Mouse (Mus musculus) embryonic stem cell, embryonic (primary cell): ENCODE data around the gene Tlx1.

Experiments used
- CTCF ChIA-PET, 4 experiments: fragments of 300-600 bp in 2 of 4; fragments of 350-600 bp in 2 of 4; sonication (Branson Sonifier 250); formaldehyde crosslinking; loops; one replicate each; lab custom pipeline; 2022; ENCODE audit warnings: inconsistent platforms in 2 of 4; lab: Charles Lee
- POLR2A ChIA-PET, 4 experiments: fragments of 300-600 bp in 2 of 4; fragments of 350-600 bp in 2 of 4; sonication (Branson Sonifier 250); formaldehyde crosslinking; loops; one replicate each; lab custom pipeline; 2022; ENCODE audit warnings: antibody characterized with exemption in 4 of 4, inconsistent platforms in 1 of 4; lab: Charles Lee

Tlx1 gene

DNA sequence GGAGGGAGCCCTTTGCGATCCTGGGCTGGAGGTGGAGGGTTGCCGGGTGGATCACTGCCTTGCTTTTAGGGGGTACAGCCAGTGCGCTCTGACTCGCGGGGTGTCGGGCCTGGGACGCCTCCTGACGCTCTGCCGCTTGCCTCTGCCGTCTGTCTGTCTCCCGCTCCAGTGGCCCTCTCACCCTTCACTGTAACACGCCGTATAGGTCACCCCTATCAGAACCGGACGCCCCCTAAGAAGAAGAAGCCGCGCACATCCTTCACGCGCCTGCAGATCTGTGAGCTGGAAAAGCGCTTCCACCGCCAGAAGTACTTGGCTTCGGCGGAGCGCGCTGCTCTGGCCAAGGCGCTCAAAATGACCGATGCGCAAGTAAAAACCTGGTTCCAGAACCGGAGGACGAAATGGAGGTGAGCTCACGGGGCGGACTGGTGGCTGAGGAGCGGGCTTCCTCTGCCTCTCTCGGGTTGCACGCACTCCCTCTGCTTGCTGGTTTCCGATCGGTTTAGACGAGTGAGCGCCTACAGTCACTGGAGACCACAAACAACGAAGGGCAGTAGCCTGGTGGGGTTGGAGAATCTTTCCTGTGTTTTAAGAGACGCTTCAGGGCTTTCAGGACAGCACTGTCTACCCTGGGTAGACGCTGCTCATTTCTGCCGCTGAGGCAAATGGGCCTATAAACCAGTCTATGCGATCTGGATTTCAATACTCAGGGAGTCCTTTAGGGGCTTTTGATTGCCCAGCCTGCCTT lies 3.0 kb downstream of the Tlx1 start:
- CTCF ChIA-PET, result interaction anchor here in 3 of 4 experiments (0.7 to 4.1 kb wide), 9 partner anchors 8 to 123 kb away, joined by 3 to 42 read pairs (median 4); no protein-coding TSS in a partner anchor
- POLR2A ChIA-PET, result interaction anchor here in 3 of 4 experiments (0.6 to 2.2 kb wide), 12 partner anchors 9 to 1351 kb away, joined by 3 to 15 read pairs (median 4); partner anchors contain the start of gene Kazald1 (in 2 of the 3)

GRCm38 (mm10) chr19:45154059-45154386 lies 3.5 kb downstream of the Tlx1 start:
- ChIA-PET POLR2A (interaction anchor here in 3 of 4 experiments (0.6 to 2.2 kb wide), 13 partner anchors 10 to 1350 kb away, joined by 3 to 15 read pairs (median 3); partner anchors contain the start of gene Kazald1 (in 1 of the 3)), CTCF (interaction anchor here in 3 of 4 experiments (0.6 to 1.5 kb wide), 8 partner anchors 11 to 318 kb away, joined by 3 to 5 read pairs (median 3); no protein-coding TSS in a partner anchor)

DNA sequence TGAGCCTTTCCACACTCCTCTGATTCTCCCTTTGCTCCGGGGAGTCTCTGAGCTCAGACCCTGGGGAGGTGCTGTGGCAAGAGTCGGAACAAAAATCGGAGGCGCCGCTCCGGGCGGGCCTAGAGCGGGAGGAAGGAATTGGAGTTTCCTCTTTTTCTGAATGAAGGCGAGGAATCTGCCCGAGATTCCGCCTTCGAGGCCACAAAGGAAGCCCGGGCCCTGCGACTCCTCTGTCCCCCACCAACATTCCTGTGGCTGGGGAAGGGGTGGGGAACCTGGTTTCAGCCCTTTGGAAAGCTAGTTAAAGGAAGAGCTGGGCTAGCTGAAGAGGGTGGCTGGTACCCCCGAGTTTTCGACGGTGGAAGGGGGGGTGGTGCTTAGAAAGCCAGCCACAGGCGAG lies 4.0 kb downstream of the Tlx1 start:
- ChIA-PET POLR2A (interaction anchor here in 3 of 4 experiments (0.6 to 1.7 kb wide), 13 partner anchors 8 to 384 kb away, joined by 3 to 15 read pairs (median 3); partner anchors contain the start of gene Sfxn3 (in 1 of the 3)), CTCF (interaction anchor here in 2 of 4 experiments (0.6 to 1.5 kb wide), 6 partner anchors 23 to 319 kb away, joined by 3 to 4 read pairs (median 3); no protein-coding TSS in a partner anchor)

GRCm38 (mm10) chr19:45155141-45155790 lies 4.8 kb downstream of the Tlx1 start:
- ChIA-PET POLR2A (interaction anchor here (0.5 to 1.5 kb wide), 14 partner anchors 8 to 416 kb away, joined by 3 to 5 read pairs (median 4); partner anchors contain the start of genes Kazald1 (in 1 of the 4) and Sfxn3 (in 1 of the 4)), CTCF (interaction anchor here in 3 of 4 experiments (0.6 to 1.8 kb wide), 8 partner anchors 21 to 125 kb away, joined by 3 to 8 read pairs (median 4); partner anchors contain the start of gene Kazald1 (in 1 of the 3))

- ChIA-PET POLR2A (interaction anchor here (0.5 to 1.5 kb wide), 9 partner anchors 11 to 416 kb away, joined by 3 to 5 read pairs (median 4); partner anchors contain the start of genes Kazald1 (in 1 of the 4) and Sfxn3 (in 1 of the 4)), CTCF (interaction anchor here in 2 of 4 experiments (0.6 to 1.8 kb wide), 7 partner anchors 21 to 126 kb away, joined by 3 to 8 read pairs (median 4); partner anchors contain the start of gene Kazald1 (in 1 of the 2))
Measured at GRCm38 (mm10) chr19:45155791-45156186, 5.3 kb downstream of the Tlx1 start.

- CTCF ChIA-PET, result interaction anchor here in 2 of 4 experiments (0.6 to 1.8 kb wide), 3 partner anchors 41 to 119 kb away, joined by 3 to 8 read pairs (median 4); partner anchors contain the start of gene Kazald1 (in 1 of the 2)
- POLR2A ChIA-PET, result interaction anchor here in 2 of 4 experiments (1.0 to 1.4 kb wide), 5 partner anchors 9 to 415 kb away, joined by 3 to 5 read pairs (median 3); partner anchors contain the start of gene Kazald1 (in 1 of the 2)
Measured at GRCm38 (mm10) chr19:45156381-45156780, 5.9 kb downstream of the Tlx1 start.

- ChIA-PET POLR2A (interaction anchor here in 3 of 4 experiments (0.7 to 1.2 kb wide), 3 partner anchors 54 to 1196 kb away, joined by 3 to 5 read pairs (median 4); no protein-coding TSS in a partner anchor), CTCF (interaction anchor here in 2 of 4 experiments (0.6 to 4.1 kb wide), 6 partner anchors 16 to 128 kb away, joined by 3 to 31 read pairs (median 5); no protein-coding TSS in a partner anchor)
Measured at GRCm38 (mm10) chr19:45158201-45158600, 7.7 kb downstream of the Tlx1 start.

GRCm38 (mm10) chr19:45158896-45159295 lies 8.4 kb downstream of the Tlx1 start:
- ChIA-PET POLR2A (interaction anchor here (0.7 to 3.1 kb wide), 9 partner anchors 8 to 1196 kb away, joined by 3 to 17 read pairs (median 3); partner anchors contain the start of genes Tlx1 (in 2 of the 4) and Kazald1 (in 1 of the 4)), CTCF (interaction anchor here in 3 of 4 experiments (0.6 to 4.1 kb wide), 8 partner anchors 18 to 128 kb away, joined by 3 to 52 read pairs (median 6); partner anchors contain the start of gene Kazald1 (in 2 of the 3))

DNA sequence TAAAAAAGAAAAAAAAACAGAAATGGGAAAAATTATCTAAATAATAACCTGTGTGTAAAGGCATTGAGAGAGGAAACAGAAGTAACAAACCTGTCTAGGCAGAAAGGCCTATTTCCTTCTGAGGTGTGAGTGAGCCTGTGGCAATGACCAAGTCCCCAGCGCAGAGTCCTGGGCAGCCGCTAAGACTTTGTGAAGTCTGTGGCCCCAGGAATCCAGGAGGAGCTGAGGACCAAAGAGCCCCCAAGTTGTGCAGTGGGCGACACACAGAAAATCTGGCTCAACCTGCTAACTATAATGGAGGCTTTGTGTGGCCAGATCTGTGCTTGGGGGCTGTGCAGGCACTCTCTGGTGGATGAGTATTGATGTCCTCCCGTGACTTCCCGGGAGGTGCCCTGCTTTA lies 9.0 kb downstream of the Tlx1 start:
- ChIA-PET POLR2A (interaction anchor here in 3 of 4 experiments (0.7 to 3.1 kb wide), 8 partner anchors 9 to 103 kb away, joined by 3 to 17 read pairs (median 4); partner anchors contain the start of genes Tlx1 (in 2 of the 3) and Kazald1 (in 1 of the 3)), CTCF (interaction anchor here in 2 of 4 experiments (1.1 to 4.2 kb wide), 12 partner anchors 8 to 129 kb away, joined by 3 to 52 read pairs (median 26); partner anchors contain the start of genes Kazald1 (in 2 of the 2) and Tlx1 (in 1 of the 2))

GRCm38 (mm10) chr19:45159991-45160390 lies 9.5 kb downstream of the Tlx1 start:
- CTCF ChIA-PET, result interaction anchor here (0.5 to 4.2 kb wide), 27 partner anchors 8 to 224 kb away, joined by 3 to 52 read pairs (median 13); partner anchors contain the start of genes Kazald1 (in 2 of the 4) and Tlx1 (in 2 of the 4)
- POLR2A ChIA-PET, result interaction anchor here in 1 of 4 experiments (2.0 to 3.1 kb wide), 2 partner anchors 9 to 46 kb away, joined by 10 to 17 read pairs; partner anchors contain the start of gene Tlx1

- POLR2A ChIA-PET, result interaction anchor here (0.6 to 3.1 kb wide), 19 partner anchors 8 to 264 kb away, joined by 3 to 17 read pairs (median 5); partner anchors contain the start of genes Kazald1 (in 3 of the 4) and Tlx1 (in 2 of the 4)
- CTCF ChIA-PET, result interaction anchor here (0.5 to 4.2 kb wide), 125 partner anchors 8 to 586 kb away, joined by 3 to 52 read pairs (median 5); partner anchors contain the start of genes Kazald1 (in 4 of the 4), Tlx1 (in 3 of the 4), Sema4g (in 1 of the 4) and Sfxn3 (in 1 of the 4)
Measured at GRCm38 (mm10) chr19:45160523-45160922, 10.0 kb downstream of the Tlx1 start.

DNA sequence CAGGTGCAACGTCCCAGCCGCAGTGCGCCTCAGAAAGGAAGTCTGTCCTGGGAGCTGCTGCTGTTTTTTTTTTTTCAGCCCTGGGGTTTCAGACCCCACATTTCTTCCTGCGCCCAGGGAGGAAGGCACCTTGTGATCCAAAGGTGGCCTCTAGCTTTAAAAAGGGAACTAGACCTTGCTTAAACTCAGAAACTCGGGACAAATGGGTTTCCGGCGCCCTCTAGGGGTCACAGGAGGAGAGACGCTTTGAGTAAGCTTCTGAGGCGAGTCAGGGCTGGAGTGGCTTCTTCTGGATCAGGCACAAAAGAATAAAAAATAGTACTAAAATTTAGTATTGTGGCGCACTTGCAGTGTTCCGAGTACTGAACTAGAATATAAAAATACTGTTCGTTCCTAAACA lies 10.6 kb downstream of the Tlx1 start:
- POLR2A ChIA-PET, result interaction anchor here (0.6 to 3.1 kb wide), 25 partner anchors 9 to 263 kb away, joined by 3 to 17 read pairs (median 4); partner anchors contain the start of genes Kazald1 (in 3 of the 4), Tlx1 (in 2 of the 4) and Sfxn3 (in 1 of the 4)
- CTCF ChIA-PET, result interaction anchor here (0.5 to 4.2 kb wide), 138 partner anchors 9 to 585 kb away, joined by 3 to 52 read pairs (median 5); partner anchors contain the start of genes Kazald1 (in 4 of the 4), Tlx1 (in 3 of the 4), Sema4g (in 1 of the 4) and Sfxn3 (in 1 of the 4)

DNA sequence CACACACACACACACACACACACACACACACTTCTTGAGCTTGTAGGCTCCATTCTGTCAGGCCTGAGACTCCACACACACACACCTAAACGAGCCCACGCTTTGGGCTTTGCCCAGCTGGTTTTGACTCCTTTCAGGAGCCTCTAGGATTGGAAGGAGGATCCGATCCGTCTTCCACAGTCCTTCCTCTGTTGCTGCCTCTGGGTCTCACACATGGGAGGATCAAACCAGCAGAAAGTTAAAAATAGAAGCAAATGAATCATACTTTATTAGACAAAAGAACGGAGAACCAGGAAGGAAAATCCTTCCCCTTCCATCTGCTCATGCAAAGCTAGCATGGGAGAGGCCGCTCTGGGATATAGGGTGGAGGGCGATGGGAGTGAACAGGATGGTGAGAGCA lies 11.7 kb downstream of the Tlx1 start:
- ChIA-PET CTCF (interaction anchor here (0.6 to 4.2 kb wide), 41 partner anchors 8 to 412 kb away, joined by 3 to 52 read pairs (median 8); partner anchors contain the start of genes Kazald1 (in 2 of the 4) and Tlx1 (in 1 of the 4)), POLR2A (interaction anchor here in 3 of 4 experiments (0.9 to 2.1 kb wide), 7 partner anchors 8 to 87 kb away, joined by 3 to 17 read pairs (median 4); partner anchors contain the start of gene Kazald1 (in 1 of the 3))

DNA sequence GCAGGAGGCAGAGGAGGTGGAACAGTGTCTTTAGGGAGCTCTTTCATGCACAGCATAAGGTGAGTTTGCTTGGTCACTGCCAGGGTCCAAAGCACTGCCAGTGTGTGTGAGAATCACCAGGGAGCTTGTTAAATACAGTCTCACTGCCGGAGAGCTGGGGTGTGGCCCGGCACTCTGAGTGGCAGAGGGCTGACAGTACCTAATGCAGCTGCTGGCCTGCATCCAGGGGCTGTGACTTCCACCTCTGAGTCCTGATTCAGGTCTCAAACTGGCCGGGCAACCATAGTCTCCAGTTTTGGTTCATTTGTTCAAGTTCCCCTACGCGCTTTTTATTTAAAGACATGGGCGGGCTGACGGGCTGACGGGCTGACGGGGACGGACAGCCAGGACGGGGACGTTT lies 12.4 kb downstream of the Tlx1 start:
- ChIA-PET POLR2A (interaction anchor here (0.7 to 1.5 kb wide), 9 partner anchors 8 to 621 kb away, joined by 3 to 5 read pairs (median 3); partner anchors contain the start of genes Kazald1 (in 1 of the 4) and Mgea5 (in 1 of the 4)), CTCF (interaction anchor here (0.6 to 4.2 kb wide), 13 partner anchors 11 to 289 kb away, joined by 3 to 52 read pairs (median 4); partner anchors contain the start of genes Kazald1 (in 1 of the 4) and Tlx1 (in 1 of the 4))

DNA sequence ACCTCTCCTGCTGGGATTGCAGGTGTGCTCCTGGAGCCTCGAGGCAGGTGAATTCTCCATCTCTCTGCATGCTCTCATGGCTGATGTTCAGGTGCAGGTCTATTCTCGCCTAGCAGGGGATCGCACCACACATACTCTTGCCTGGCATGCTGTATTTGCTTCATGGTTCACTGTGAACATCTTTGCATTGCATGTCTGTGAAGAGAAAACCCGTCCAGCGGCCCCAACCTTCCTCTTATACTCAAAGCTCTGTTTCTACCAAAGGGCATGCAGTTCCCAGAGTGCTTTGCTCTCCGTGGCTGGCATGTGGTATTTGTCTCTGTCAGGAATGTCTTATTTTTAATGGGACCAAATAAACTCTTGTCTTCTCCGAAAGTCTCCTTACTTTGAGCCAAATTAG lies 20.0 kb downstream of the Tlx1 start:
- ChIA-PET CTCF (interaction anchor here in 3 of 4 experiments (0.7 to 3.1 kb wide), 6 partner anchors 9 to 56 kb away, joined by 3 to 14 read pairs (median 6); no protein-coding TSS in a partner anchor), POLR2A (interaction anchor here in 1 of 4 experiments (1.1 kb wide), 1 partner anchor 96 kb away, joined by 3 read pairs; the partner anchor contains the start of gene Kazald1)

- POLR2A ChIA-PET, result no interaction called here
Measured at GRCm38 (mm10) chr19:45174803-45175202, 24.3 kb downstream of the Tlx1 start.

More at GRCm38 (mm10) chr19:45174803-45175202, 24.3 kb downstream of the Tlx1 start:
- CTCF ChIA-PET, result interaction anchor here in 3 of 4 experiments (0.7 to 6.1 kb wide), 5 partner anchors 14 to 47 kb away, joined by 4 to 62 read pairs (median 5); no protein-coding TSS in a partner anchor
